Mouse (Mus musculus) hindbrain, embryonic 11.5 days (tissue): ENCODE results near the gene Yod1. TPM values are rescaled to one million over a fixed set of nuclear protein-coding genes. Genes with fewer than 3 reads are reported as not detected.

Source experiments
- ATAC-seq: fragments of 200-750 bp; cut with Nextera tagmentation; 2 replicates; pipeline ENCODE4 v1.8.0; 2017; ENCODE audit warnings: mild to moderate bottlenecking, moderate TSS enrichment, moderate library complexity; ENCODE audit not compliant: low FRiP score
- DNase-seq: peaks from one replicate; pipeline ENCODE4 v3.0.0-alpha.2; 2015; ENCODE audit warnings: low spot score
- H3K27ac ChIP-seq: fragments of 300-500 bp; sonication (generic); 2 replicates; pipeline ENCODE4 v1.5.1; 2014; ENCODE audit warnings: mild to moderate bottlenecking, low read depth, low read length
- H3K27me3 ChIP-seq: fragments of 300-500 bp; sonication (generic); 2 replicates; pipeline ENCODE4 v1.6.1; 2014; ENCODE audit warnings: mild to moderate bottlenecking, low read length, moderate library complexity, mixed read lengths; ENCODE audit not compliant: control insufficient read depth, insufficient read depth
- H3K36me3 ChIP-seq: fragments of 300-500 bp; sonication (generic); 2 replicates; pipeline ENCODE4 v1.6.1; 2014; ENCODE audit warnings: mild to moderate bottlenecking, low read length, moderate library complexity, mixed read lengths; ENCODE audit not compliant: control insufficient read depth, insufficient read depth
- H3K4me1 ChIP-seq: fragments of 300-500 bp; sonication (generic); replicated peaks from 2 replicates; pipeline ENCODE4 v1.6.1; 2014; ENCODE audit warnings: low read length, mixed read lengths; ENCODE audit not compliant: control insufficient read depth, insufficient read depth
- H3K4me2 ChIP-seq: fragments of 300-500 bp; sonication (generic); replicated peaks from 2 replicates; pipeline ENCODE4 v1.6.1; 2014; ENCODE audit warnings: mild to moderate bottlenecking, low read depth, low read length
- H3K4me3 ChIP-seq: fragments of 300-500 bp; sonication (generic); 2 replicates; pipeline ENCODE4 v1.5.1; 2014; ENCODE audit warnings: low read depth, low read length
- H3K9ac ChIP-seq: fragments of 300-500 bp; sonication (generic); 2 replicates; pipeline ENCODE4 v1.6.1; 2014; ENCODE audit warnings: low read depth, low read length
- H3K9me3 ChIP-seq: fragments of 300-500 bp; sonication (generic); 2 replicates; pipeline ENCODE4 v1.6.1; 2016; ENCODE audit warnings: low read length; ENCODE audit not compliant: control insufficient read depth
- WGBS: fragments of 180-500 bp; shearing (Covaris S2); extraction: QIAGEN DNeasy Blood & Tissue Kit; methylation state at CpG from one replicate; pipeline ENCODE4 v1.1.7; 2014; 5-methylcytosine and 5-hydroxymethylcytosine counted together
- polyA plus RNA-seq: library from polyadenylated mRNA; unstranded; fragments of >200 nt; fragmentation: Nextera tagmentation; extraction: Ambion mirVana; gene quantifications from 2 replicates; pipeline ENCODE4 v1.2.1, GENCODE M21; 2014

The Yod1 gene
- polyA plus RNA-seq, 1 experiment from 2014 or later = 17.7 TPM

DNA sequence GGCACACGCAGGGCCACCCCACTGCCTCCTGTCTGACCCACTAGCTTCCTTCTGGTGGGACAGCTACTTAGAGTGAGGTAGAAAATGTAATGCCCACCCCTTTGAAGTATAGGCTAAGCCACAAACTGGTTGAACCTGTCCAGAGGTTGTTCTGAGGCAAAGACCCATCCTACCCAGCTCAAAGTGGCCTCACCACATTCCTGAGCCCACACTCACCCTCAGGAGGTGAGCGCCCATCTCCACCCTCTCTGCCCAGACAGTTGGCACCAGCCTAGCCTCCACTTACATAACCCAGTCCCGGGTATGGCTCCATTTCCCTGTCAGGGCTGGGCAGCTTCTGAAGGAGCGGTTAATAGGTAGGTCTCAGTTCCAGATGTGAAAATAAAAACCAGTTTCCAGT lies 53.4 kb downstream of the Yod1 start:
- DNase-seq (no peak), ATAC-seq (no peak)
- Histone ChIP-seq H3K4me3 (no peak overlapping the region), H3K27me3 (no peaks in the 10 kb centered on the region), H3K9ac (no peak overlapping the region), H3K9me3 (no peaks in the 10 kb centered on the region), H3K27ac (no peak overlapping the region), H3K4me1 (no peaks in the 10 kb centered on the region), H3K4me2 (no peak overlapping the region), H3K36me3 (no peaks in the 10 kb centered on the region)
- 89% methylated on average over 4 of the region's 4 CpGs for WGBS

- 81% methylated on average over 3 of the region's 3 CpGs for WGBS
- Histone ChIP-seq H3K9me3 (no peaks in the 10 kb centered on the region), H3K4me3 (no peak overlapping the region), H3K36me3 (no peaks in the 10 kb centered on the region), H3K27me3 (no peaks in the 10 kb centered on the region), H3K4me1 (no peaks in the 10 kb centered on the region), H3K9ac (no peak overlapping the region), H3K4me2 (no peak overlapping the region), H3K27ac (no peak overlapping the region)
- ATAC-seq (no peak), DNase-seq (no peak)
Observed at GRCm38 (mm10) chr1:130770981-130771494, 53.9 kb downstream of the Yod1 start.

Other genes with a start within 250 kb of the Yod1 start
- gene Zp3r, start 87.7 kb upstream of the Yod1 start, polyA plus RNA-seq = not detected in 2 replicates
- not detected in 2 replicates for gene C4bp, start 55.7 kb upstream of the Yod1 start, polyA plus RNA-seq
- gene Gm29427, start 1.5 kb upstream of the Yod1 start, polyA plus RNA-seq = not detected in 2 replicates
- 9.2 and 10.1 TPM in 2 replicates for gene Pfkfb2, start 11.9 kb downstream of the Yod1 start, polyA plus RNA-seq
- gene AA986860, start 14.6 kb downstream of the Yod1 start, polyA plus RNA-seq = 0.46 and 0.79 TPM in 2 replicates
- gene Fcamr, start 83.6 kb downstream of the Yod1 start, polyA plus RNA-seq = 0.14 TPM in 1 of 2 replicates, not detected in the other
- not detected in 2 replicates for gene Pigr, start 109.4 kb downstream of the Yod1 start, polyA plus RNA-seq
- gene Fcmr, start 148.3 kb downstream of the Yod1 start, polyA plus RNA-seq = not detected in 2 replicates
- gene Il24, start 170.1 kb downstream of the Yod1 start, polyA plus RNA-seq = not detected in 2 replicates
- not detected in 2 replicates for gene Il20, start 194.1 kb downstream of the Yod1 start, polyA plus RNA-seq
- not detected in 2 replicates for gene Il19, start 222.8 kb downstream of the Yod1 start, polyA plus RNA-seq